Mouse (Mus musculus) embryonic facial prominence, embryonic 10.5 days (tissue): ENCODE results near the gene Agap1. TPM values are rescaled to one million over a fixed set of nuclear protein-coding genes. Genes with fewer than 3 reads are reported as not detected.

Source experiments
- DNase-seq: peaks from one replicate; pipeline ENCODE4 v3.0.0-alpha.2; 2017; ENCODE audit warnings: low spot score
- H3K27ac ChIP-seq: fragments of 300-500 bp; sonication (generic); replicated peaks from 2 replicates; pipeline ENCODE4 v1.5.1; 2016; ENCODE audit warnings: mild to moderate bottlenecking
- H3K27me3 ChIP-seq: fragments of 300-500 bp; sonication (generic); replicated peaks from 2 replicates; pipeline ENCODE4 v1.6.1; 2016; ENCODE audit warnings: low read depth, mild to moderate bottlenecking; ENCODE audit not compliant: poor library complexity, severe bottlenecking
- H3K36me3 ChIP-seq: fragments of 300-500 bp; sonication (generic); replicated peaks from 2 replicates; pipeline ENCODE4 v1.6.1; 2016; ENCODE audit warnings: mild to moderate bottlenecking, moderate library complexity
- H3K4me1 ChIP-seq: fragments of 300-500 bp; sonication (generic); 2 replicates; pipeline ENCODE4 v1.6.1; 2016
- H3K4me3 ChIP-seq: fragments of 300-500 bp; sonication (generic); 2 replicates; pipeline ENCODE4 v1.5.1; 2016; ENCODE audit warnings: mild to moderate bottlenecking, moderate library complexity
- H3K9me3 ChIP-seq: fragments of 300-500 bp; sonication (generic); 2 replicates; pipeline ENCODE4 v1.6.1; 2016; ENCODE audit warnings: mild to moderate bottlenecking
- WGBS: fragments of 180-500 bp; shearing (Covaris S2); methylation state at CpG from one replicate; pipeline ENCODE4 v1.1.7; 2016; 5-methylcytosine and 5-hydroxymethylcytosine counted together
- polyA plus RNA-seq: library from polyadenylated mRNA; unstranded; fragments of >200 nt; fragmentation: Nextera tagmentation; extraction: Ambion mirVana; gene quantifications from 2 replicates; pipeline ENCODE4 v1.2.1, GENCODE M21; 2016

The Agap1 gene
- polyA plus RNA-seq, 1 experiment from 2014 or later: 13.6 TPM

- H3K36me3 ChIP-seq: no peaks in the 10 kb centered on the region
- H3K4me1 ChIP-seq: peaks cover 15% of the 10 kb centered on the region
- no peak for DNase-seq
- 15% methylated on average over 18 of the region's 18 CpGs for WGBS
- H3K4me3 ChIP-seq: no peak overlapping the region
- no peak overlapping the region for H3K27ac ChIP-seq
- H3K27me3 ChIP-seq: peaks cover 72% of the 10 kb centered on the region
- peaks cover 6% of the 10 kb centered on the region; the same call in 1 of the 2 replicates for H3K9me3 ChIP-seq
Measured at GRCm38 (mm10) chr1:89918111-89918510, 463.5 kb downstream of the Agap1 start.

DNA sequence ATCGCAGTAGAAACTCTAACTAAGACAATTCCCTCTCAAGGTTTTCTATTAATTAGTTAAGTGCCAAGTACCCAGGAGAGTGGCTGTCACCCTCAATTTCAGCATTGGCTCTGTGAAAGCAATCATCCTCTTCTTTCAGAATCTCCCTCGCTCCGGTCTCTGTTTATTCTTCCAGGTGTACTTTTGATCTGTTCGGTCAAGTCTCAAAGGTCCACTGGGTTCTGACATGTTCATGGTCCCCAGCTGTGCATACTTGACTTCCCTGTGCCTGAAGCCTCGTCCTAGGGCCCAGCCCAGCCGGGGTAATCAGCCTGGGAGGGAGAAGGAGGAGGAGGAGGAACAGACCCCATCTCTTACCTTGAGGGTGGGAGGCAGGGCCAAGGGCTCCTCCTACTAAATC, 464.6 kb downstream of the Agap1 start:
- no peak for DNase-seq
- H3K4me1 ChIP-seq: peaks cover 24% of the 10 kb centered on the region
- WGBS: 76% methylated on average over 6 of the region's 6 CpGs
- no peaks in the 10 kb centered on the region for H3K36me3 ChIP-seq
- no peak overlapping the region for H3K4me3 ChIP-seq
- H3K27me3 ChIP-seq: peaks cover 80% of the 10 kb centered on the region
- H3K27ac ChIP-seq: no peak overlapping the region
- peaks cover 6% of the 10 kb centered on the region; the same call in 1 of the 2 replicates for H3K9me3 ChIP-seq

DNA sequence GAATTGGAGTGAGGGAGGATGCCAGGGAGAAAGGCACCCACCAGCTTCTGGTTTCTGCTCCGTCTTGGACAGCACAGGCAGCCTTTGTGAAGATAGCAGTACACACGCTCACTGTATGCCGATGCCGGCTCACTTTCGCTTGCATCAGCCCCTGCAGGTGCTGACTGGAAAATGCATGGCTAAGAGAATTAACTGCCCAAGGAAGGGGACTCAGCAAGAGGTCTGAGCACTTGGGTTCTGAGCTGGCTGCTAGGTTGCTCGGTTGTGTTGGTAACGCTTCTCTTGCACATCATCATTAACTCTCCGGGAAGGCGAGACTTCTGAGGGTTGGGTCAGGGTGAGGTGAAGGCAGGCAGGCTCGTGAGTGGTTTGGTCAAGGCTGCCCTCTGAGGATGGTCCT, 467.2 kb downstream of the Agap1 start:
- H3K27me3 ChIP-seq: peaks cover 100% of the 10 kb centered on the region
- 4% methylated on average over 10 of the region's 10 CpGs for WGBS
- DNase-seq: peak; percentile 40
- peaks cover 50% of the 10 kb centered on the region for H3K4me1 ChIP-seq
- no peak overlapping the region for H3K27ac ChIP-seq
- H3K9me3 ChIP-seq: peaks cover 6% of the 10 kb centered on the region; the same call in 1 of the 2 replicates
- H3K4me3 ChIP-seq: no peak overlapping the region
- H3K36me3 ChIP-seq: no peaks in the 10 kb centered on the region

- Histone ChIP-seq H3K4me1 (peaks cover 54% of the 10 kb centered on the region), H3K36me3 (no peaks in the 10 kb centered on the region), H3K9me3 (peaks cover 6% of the 10 kb centered on the region; the same call in 1 of the 2 replicates), H3K27ac (no peak overlapping the region), H3K27me3 (peaks cover 100% of the 10 kb centered on the region), H3K4me3 (peak overlapping the region; percentile 52)
- under 1% methylated on average over 7 of the region's 7 CpGs for WGBS
- peak; percentile 52 for DNase-seq
Measured at GRCm38 (mm10) chr1:89922282-89922681, 467.7 kb downstream of the Agap1 start.

GRCm38 (mm10) chr1:89922883-89923641, 468.5 kb downstream of the Agap1 start:
- Histone ChIP-seq H3K27ac (peak overlapping the region; percentile 52; the same call in 1 of the 2 replicates), H3K4me1 (peaks cover 60% of the 10 kb centered on the region), H3K27me3 (peaks cover 100% of the 10 kb centered on the region), H3K36me3 (no peaks in the 10 kb centered on the region), H3K4me3 (peak overlapping the region; percentile 52), H3K9me3 (peaks cover 6% of the 10 kb centered on the region; the same call in 1 of the 2 replicates)
- WGBS: under 1% methylated on average over 38 of the region's 41 CpGs
- DNase-seq: peak; percentile 57

GRCm38 (mm10) chr1:89923642-89924020, 469.0 kb downstream of the Agap1 start:
- Histone ChIP-seq H3K9me3 (peaks cover 3% of the 10 kb centered on the region; the same call in 1 of the 2 replicates), H3K36me3 (no peaks in the 10 kb centered on the region), H3K27ac (peak overlapping the region; percentile 52; the same call in 1 of the 2 replicates), H3K4me3 (peak overlapping the region; percentile 52), H3K27me3 (peaks cover 100% of the 10 kb centered on the region), H3K4me1 (peaks cover 63% of the 10 kb centered on the region)
- 6% methylated on average over 14 of the region's 14 CpGs for WGBS
- DNase-seq: no peak

DNA sequence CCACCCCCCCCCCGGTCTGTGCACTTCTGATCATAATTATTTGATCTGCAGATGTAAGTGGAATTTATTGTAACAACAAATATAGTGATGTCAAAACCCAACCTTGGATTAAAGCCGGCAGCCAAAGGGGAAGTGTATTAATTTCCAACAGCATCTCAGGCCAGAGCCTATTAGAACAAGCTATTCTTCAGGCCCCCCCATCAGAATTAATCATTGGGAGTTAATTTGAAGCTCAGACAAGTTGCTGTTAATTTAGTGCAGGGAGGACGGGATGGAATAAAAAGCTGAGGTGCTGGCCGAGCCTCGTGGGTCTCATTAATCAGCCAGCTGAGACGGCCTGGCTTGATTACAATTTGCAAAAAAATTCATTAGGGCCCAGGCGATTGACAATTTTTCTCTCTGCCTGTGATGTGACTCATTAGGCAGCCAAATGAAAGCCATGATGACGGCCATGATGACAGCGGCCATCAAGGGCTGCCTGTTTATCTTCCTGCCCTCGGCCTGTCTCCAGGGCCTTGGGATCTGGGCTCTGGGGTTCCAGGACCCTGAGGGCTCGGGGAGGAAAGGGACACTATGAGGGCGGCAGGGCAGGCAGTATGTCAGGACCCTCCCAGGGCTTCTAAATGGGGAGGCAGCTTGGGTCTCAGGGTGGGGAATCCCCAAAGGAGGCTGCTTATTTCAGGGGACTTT, 471.0 kb downstream of the Agap1 start:
- Histone ChIP-seq H3K36me3 (no peaks in the 10 kb centered on the region), H3K27ac (no peak overlapping the region), H3K4me3 (peak overlapping the region; percentile 50; the same call in 1 of the 2 replicates), H3K9me3 (no peaks in the 10 kb centered on the region), H3K4me1 (peaks cover 83% of the 10 kb centered on the region), H3K27me3 (peaks cover 100% of the 10 kb centered on the region)
- no peak for DNase-seq
- 14% methylated on average over 12 of the region's 12 CpGs for WGBS

DNA sequence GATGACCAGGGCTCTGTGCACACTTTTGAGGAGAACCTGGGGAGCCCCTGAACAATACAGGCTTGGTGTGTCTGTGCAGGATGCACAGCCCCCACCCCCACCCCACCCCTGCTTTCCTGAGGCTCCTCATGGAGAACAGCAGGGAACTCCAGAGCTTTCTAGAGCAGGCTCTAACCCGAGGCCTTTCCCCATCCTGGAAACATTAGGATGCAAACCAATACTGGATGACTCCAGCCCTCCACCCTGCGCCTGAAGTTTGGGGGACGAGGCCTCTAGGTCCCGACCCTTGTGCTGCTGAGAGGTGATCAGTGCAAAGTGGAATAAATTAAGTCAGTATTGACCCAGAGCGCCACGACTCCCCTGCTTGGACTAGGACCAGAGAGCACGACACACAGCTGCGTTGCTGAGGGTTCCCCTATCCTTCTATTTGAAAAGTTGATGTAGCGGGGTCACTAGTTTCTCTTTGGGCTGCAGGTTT, 472.0 kb downstream of the Agap1 start:
- Histone ChIP-seq H3K36me3 (no peaks in the 10 kb centered on the region), H3K4me3 (peak overlapping the region; percentile 50), H3K9me3 (no peaks in the 10 kb centered on the region), H3K27me3 (peaks cover 100% of the 10 kb centered on the region), H3K27ac (no peak overlapping the region), H3K4me1 (peaks cover 92% of the 10 kb centered on the region)
- WGBS: 4% methylated on average over 9 of the region's 9 CpGs
- DNase-seq: no peak

- H3K4me3 ChIP-seq: peak overlapping the region; percentile 50
- peaks cover 92% of the 10 kb centered on the region for H3K4me1 ChIP-seq
- under 1% methylated on average over 36 of the region's 36 CpGs for WGBS
Measured at GRCm38 (mm10) chr1:89927061-89927661, 472.6 kb downstream of the Agap1 start.

DNA sequence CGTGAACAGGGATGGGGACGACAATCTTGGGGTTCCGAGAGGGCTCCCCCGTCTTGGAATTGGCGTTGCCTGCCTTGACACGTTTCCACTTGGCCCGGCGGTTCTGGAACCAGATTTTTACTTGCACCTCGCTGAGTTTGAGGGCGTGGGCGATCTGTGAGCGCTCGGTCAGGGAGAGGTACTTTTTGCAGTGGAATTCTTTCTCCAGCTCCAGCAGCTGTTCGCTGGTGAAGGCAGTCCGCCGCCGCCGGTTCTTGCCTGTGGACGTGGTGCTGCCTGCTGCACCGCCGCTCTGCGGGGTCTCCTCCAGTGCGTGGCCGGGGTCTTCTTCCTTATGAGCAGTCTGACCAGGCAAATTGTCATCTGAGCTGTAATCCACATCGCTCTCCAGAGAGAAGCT, 474.1 kb downstream of the Agap1 start:
- Histone ChIP-seq H3K4me1 (peaks cover 87% of the 10 kb centered on the region), H3K27ac (no peak overlapping the region), H3K9me3 (no peaks in the 10 kb centered on the region), H3K36me3 (no peaks in the 10 kb centered on the region), H3K4me3 (peak overlapping the region; percentile 63), H3K27me3 (peaks cover 100% of the 10 kb centered on the region)
- DNase-seq: peak; percentile 66
- WGBS: 4% methylated on average over 25 of the region's 25 CpGs

More at GRCm38 (mm10) chr1:89927061-89927661, 472.6 kb downstream of the Agap1 start:
- Histone ChIP-seq H3K36me3 (no peaks in the 10 kb centered on the region), H3K9me3 (no peaks in the 10 kb centered on the region), H3K27me3 (peaks cover 100% of the 10 kb centered on the region), H3K27ac (no peak overlapping the region)
- peak; percentile 59 for DNase-seq

DNA sequence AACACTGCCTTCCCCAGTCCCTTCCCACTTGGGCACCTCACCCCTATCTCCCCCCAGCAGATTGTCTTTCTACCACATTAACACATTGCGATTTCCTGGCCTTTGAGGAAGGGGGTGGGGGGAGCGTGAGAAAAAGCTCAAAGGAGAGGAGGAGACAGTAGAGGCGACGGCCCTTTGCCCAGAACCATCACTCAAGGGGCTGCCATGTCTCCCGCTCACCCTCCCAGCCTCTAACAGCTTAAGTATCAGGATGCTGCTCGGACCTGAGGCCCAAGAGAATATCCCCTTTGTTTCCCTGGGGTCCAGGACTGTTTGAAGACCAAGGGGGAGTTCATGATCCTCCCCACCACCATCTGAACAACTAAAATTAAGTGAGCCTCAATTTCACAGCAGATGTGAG, 474.6 kb downstream of the Agap1 start:
- peaks cover 89% of the 10 kb centered on the region for H3K4me1 ChIP-seq

More for the DNA sequence above, 474.6 kb downstream of the Agap1 start:
- DNase-seq: peak; percentile 48
- Histone ChIP-seq H3K4me3 (peak overlapping the region; percentile 63), H3K9me3 (no peaks in the 10 kb centered on the region), H3K27ac (no peak overlapping the region; the same call in 1 of the 2 replicates), H3K36me3 (no peaks in the 10 kb centered on the region), H3K27me3 (peaks cover 100% of the 10 kb centered on the region)
- under 1% methylated on average over 6 of the region's 6 CpGs for WGBS
